Mouse (Mus musculus): ENCODE measurements around the gene Adgrl4.

GRCm38 (mm10) chr3:151424326-151425207 is 13.1 kb upstream of the Adgrl4 start:
- no peak for TF ChIP-seq POLR2A (IDR thresholded peaks at IDR 0.05; ENCODE audit: low read depth, low read length)
- no peak for TF ChIP-seq ZC3H11A (IDR thresholded peaks at IDR 0.05; ENCODE audit: low read depth, low read length)
- TF ChIP-seq EP300 (IDR thresholded peaks at IDR 0.05; ENCODE audit: low read length) = no peak
- TF ChIP-seq RAD21 (IDR thresholded peaks at IDR 0.05; ENCODE audit: low read depth, low read length) = no peak
- TF ChIP-seq RCOR1 (conservative IDR thresholded peaks at IDR 0.05; ENCODE audit: low read depth, low read length) = no peak

All from CH12.LX (cell line).